Mouse (Mus musculus): ENCODE results near the gene Plg.

Plg gene

DNA sequence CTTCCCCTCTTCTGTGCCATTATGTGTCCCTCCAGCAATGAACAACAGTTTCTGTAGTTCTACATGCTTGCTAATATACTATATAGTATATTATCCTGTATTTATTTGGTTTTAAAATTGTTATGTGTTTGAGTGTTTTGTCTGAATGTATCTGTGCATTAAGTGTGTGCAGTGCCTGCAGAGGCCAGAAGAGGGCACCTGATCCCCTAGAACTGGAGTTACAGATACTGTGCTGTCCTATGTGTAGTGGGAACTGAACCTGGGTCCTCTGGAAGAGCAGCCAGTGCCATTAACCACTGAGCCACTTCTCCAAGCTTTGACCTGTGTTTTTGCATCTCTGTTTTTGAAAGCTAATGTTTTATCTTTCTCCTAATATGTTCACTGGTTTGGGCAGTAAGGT lies 82.8 kb downstream of the Plg start:
- DNase-seq: no peak

DNA sequence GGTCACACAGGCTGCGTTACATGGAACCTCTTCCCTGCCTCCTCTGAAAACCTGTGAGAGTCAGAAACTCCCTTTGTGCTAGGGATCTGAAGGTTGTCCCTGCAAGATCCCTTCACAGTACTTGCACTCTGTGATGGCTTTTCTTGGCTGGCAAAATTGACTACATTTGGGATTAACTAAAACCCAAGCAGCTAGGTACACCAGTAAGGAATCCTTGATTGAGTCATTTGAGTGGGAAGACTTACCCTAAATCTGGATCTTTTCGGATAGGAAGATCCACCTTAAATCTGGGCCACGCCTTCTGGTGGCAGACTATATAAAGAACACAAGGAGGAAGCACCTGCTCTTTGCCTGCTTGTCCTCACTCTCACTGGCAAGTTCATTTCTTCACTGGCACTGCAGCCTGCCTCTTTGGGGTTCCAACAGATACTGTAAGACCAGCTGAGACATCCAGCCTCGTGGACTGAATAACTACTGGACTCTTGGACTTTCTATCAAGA lies 88.1 kb downstream of the Plg start:
- DNase-seq: no peak

DNA sequence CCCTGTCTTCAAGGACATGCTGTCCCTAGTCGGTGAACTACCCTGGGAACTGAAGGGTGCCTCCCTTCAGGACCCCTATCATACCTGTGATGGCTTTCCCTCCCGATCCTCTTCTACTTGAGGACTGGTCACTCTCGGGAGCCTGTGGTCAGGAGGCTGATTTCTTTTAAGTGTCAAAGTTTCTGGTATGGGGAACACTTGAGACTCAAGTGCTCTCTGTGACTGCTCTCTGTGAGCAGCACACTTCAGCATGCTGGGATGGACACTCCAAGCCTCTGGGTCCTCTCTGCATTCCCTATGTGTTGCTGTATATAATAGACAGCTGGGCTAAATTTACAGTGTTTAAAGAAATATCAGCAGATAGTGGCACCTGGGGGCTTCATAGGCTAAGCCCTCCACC lies 89.2 kb downstream of the Plg start:
- no peak for DNase-seq

DNA sequence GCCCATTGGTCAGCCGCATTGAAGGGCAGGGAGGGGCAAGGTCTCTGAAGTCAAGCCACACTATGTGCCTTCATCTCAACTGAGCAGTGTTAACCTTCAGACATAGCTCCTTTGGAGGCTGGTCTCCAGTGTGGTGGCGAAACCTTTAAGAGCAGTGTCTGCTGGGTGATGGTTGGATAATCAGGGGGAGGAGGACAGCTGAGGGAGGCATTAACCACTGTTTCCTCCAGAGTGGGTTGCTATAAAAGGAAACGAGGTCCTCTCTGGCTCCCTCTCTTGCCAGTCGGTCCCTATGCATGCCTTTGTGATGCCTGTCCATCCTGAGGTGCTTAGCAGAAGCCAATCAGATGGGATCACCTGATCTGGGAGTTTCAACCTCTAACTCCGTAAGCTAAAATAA lies 90.3 kb downstream of the Plg start:
- no peak for DNase-seq

All from heart, adult 11 months (tissue).